Mouse (Mus musculus) adrenal gland, adult 2 months (tissue): ENCODE data around the gene Rtcb. TPM values are rescaled to one million over a fixed set of nuclear protein-coding genes. Genes with fewer than 3 reads are reported as not detected.

Experiments used
- DNase-seq: peaks from one replicate; pipeline ENCODE4 v3.0.0; 2021
- polyA plus RNA-seq: library from polyadenylated mRNA; depleted of rRNA; stranded (reverse); fragments of >200 nt; gene quantifications from 2 replicates; pipeline ENCODE4 v1.2.3, GENCODE M21; 2012; rRNA removed
- total RNA-seq, 2 experiments: library from RNA; stranded (reverse); gene quantifications; 2 replicates each; pipeline ENCODE4 v1.2.3; 2021

Rtcb gene
- total and polyA plus RNA-seq, 3 experiments, result 19.8 to 134 (median 90.9) TPM

GRCm38 (mm10) chr10:85948483-85949196, 9.0 kb downstream of the Rtcb start:
- no peak for DNase-seq

- no peak for DNase-seq
These were observed 21.2 kb downstream of the Rtcb start for GRCm38 (mm10) chr10:85936280-85936965.

GRCm38 (mm10) chr10:85929962-85930361, 27.7 kb downstream of the Rtcb start:
- DNase-seq, result no peak

- no peak for DNase-seq
These were observed 28.4 kb downstream of the Rtcb start for GRCm38 (mm10) chr10:85929208-85929591.

- DNase-seq, result peak; percentile 77
These were observed 29.0 kb downstream of the Rtcb start for GRCm38 (mm10) chr10:85928499-85929207.

- peak; percentile 34 for DNase-seq
These were observed 29.8 kb downstream of the Rtcb start, which contains the start of gene Ascl4 for GRCm38 (mm10) chr10:85927676-85928445. Ascl4 (plus strand) TSS chr10:85927681.

GRCm38 (mm10) chr10:85916498-85917309, 40.9 kb downstream of the Rtcb start, which contains the start of gene Prdm4:
Prdm4 (minus strand) TSS chr10:85917142.
- peak; percentile 98 for DNase-seq

Other genes starting within 250 kb of the Rtcb start
- 10 to 100 TPM; 18.0 to 19.9 TPM for gene Pwp1, start 128.3 kb downstream of the Rtcb start, total RNA-seq
- 3.8 and 4.6 TPM in 2 replicates for gene Pwp1, start 128.3 kb downstream of the Rtcb start, polyA plus RNA-seq
- gene Prdm4, start 40.7 kb downstream of the Rtcb start, total RNA-seq, result 10 to 100 TPM; 13.2 to 17.0 TPM
- 10.5 and 15.3 TPM in 2 replicates for gene Prdm4, start 40.7 kb downstream of the Rtcb start, polyA plus RNA-seq
- gene Ascl4, start 30.1 kb downstream of the Rtcb start, total RNA-seq, result not detected
- 0.07 TPM in 1 of 2 replicates, not detected in the other for gene Ascl4, start 30.1 kb downstream of the Rtcb start, polyA plus RNA-seq
- 1 to 10 TPM in 1 of 2 experiments, not detected in 1; 1.4 TPM for gene Bpifc, start 54.1 kb upstream of the Rtcb start, total RNA-seq
- gene Bpifc, start 54.1 kb upstream of the Rtcb start, polyA plus RNA-seq, result 0.31 TPM in 1 of 2 replicates, not detected in the other
- gene Fbxo7, start 64.1 kb upstream of the Rtcb start, total RNA-seq, result 10 to 100 TPM; 21.4 to 24.7 TPM
- gene Fbxo7, start 64.1 kb upstream of the Rtcb start, polyA plus RNA-seq, result 13.5 and 16.6 TPM in 2 replicates